Mouse (Mus musculus) colon, adult 2 months (tissue): ENCODE data around the gene Rapgef5. TPM values are rescaled to one million over a fixed set of nuclear protein-coding genes. Genes with fewer than 3 reads are reported as not detected.

Source experiments
- polyA plus RNA-seq: library from polyadenylated mRNA; depleted of rRNA; stranded (reverse); fragments of >200 nt; gene quantifications from 2 replicates; pipeline ENCODE4 v1.2.3, GENCODE M21; 2012; rRNA removed

The Rapgef5 gene
- polyA plus RNA-seq: 9.8 and 11.8 TPM in 2 replicates

GRCm38 (mm10) chr12:117516179-117516578 is at the start of gene Rapgef5:
Gene Rapgef5 (plus strand): TSS chr12:117516479.

DNA sequence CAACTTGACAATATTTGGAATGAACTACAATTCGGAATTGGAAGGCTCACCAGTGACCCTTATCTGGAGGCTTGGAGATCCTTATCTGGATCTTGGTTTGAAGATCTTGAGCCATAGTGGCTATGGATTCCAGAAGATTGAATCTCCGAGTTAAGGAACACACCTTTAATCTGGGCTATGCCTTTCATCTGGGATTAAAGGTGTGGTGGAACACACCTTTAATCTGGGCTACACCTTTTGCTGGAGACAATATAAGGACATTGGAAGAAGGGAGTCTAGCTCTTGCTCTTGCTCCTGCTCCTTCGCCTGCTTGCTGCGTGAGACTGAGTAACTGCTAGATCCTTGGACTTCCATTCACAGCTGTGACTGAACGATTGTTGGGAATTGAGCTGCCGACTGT is 287.7 kb downstream of the Rapgef5 start, which contains the start of gene Cdca7l:
TSS of gene Cdca7l (plus strand) at position 301 of the 400 bp plus-strand sequence.

